Mouse (Mus musculus) heart, postnatal 0 days (tissue): ENCODE data around the gene Rundc3a.

Source experiments
- CTCF ChIP-seq: IDR thresholded peaks from 2 replicates; pipeline ENCODE4 v1.5.1; 2016; ENCODE audit warnings: antibody characterized with exemption, control low read depth, low read depth
- EP300 ChIP-seq: IDR thresholded peaks from 2 replicates; pipeline ENCODE4 v1.6.1; 2016; ENCODE audit warnings: antibody characterized with exemption, low read depth

DNA sequence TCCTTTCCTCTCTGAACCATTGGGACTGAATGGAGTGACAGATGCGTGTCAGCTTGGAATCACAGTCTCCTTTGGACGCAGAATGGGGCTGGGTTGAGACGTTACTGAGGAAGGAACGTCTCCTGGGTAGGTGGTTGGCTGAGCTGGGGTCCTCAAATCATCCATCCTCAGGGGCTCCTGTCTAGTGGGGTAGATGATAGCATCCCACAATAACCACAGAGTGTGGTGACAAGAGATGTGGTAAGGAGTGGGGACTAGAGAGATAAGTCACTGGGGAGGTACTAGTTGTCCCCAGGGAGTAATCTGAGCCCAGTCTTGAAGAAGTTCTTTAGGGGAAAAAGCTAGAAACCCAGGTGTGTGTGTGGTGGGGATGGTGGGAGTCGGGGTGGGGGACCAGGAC lies 24.9 kb upstream of the Rundc3a start:
- no peak for TF ChIP-seq CTCF
- TF ChIP-seq EP300, result no peak
